Mouse (Mus musculus) limb, embryonic 10.5 days (tissue): ENCODE data around the gene Zfp712. TPM values are rescaled to one million over a fixed set of nuclear protein-coding genes. Genes with fewer than 3 reads are reported as not detected.

ENCODE experiments used
- DNase-seq: peaks from one replicate; pipeline ENCODE4 v3.0.0-alpha.2; 2017; ENCODE audit warnings: low spot score
- H3K27ac ChIP-seq: fragments of 300-500 bp; sonication (generic); 2 replicates; pipeline ENCODE4 v1.5.1; 2016; ENCODE audit warnings: mild to moderate bottlenecking
- H3K27me3 ChIP-seq: fragments of 300-500 bp; sonication (generic); 2 replicates; pipeline ENCODE4 v1.6.1; 2016; ENCODE audit warnings: low read depth, mild to moderate bottlenecking; ENCODE audit not compliant: poor library complexity, severe bottlenecking
- H3K36me3 ChIP-seq: fragments of 300-500 bp; sonication (generic); 2 replicates; pipeline ENCODE4 v1.6.1; 2016; ENCODE audit warnings: mild to moderate bottlenecking, moderate library complexity
- H3K4me1 ChIP-seq: fragments of 300-500 bp; sonication (generic); 2 replicates; pipeline ENCODE4 v1.6.1; 2016
- H3K4me3 ChIP-seq: fragments of 300-500 bp; sonication (generic); 2 replicates; pipeline ENCODE4 v1.5.1; 2016; ENCODE audit warnings: mild to moderate bottlenecking, moderate library complexity
- H3K9me3 ChIP-seq: fragments of 300-500 bp; sonication (generic); replicated peaks from 2 replicates; pipeline ENCODE4 v1.6.1; 2016; ENCODE audit warnings: mild to moderate bottlenecking
- WGBS: fragments of 180-500 bp; shearing (Covaris S2); methylation state at CpG from one replicate; pipeline ENCODE4 v1.1.7; 2016; 5-methylcytosine and 5-hydroxymethylcytosine counted together
- polyA plus RNA-seq: library from polyadenylated mRNA; unstranded; fragments of >200 nt; fragmentation: Nextera tagmentation; extraction: Ambion mirVana; gene quantifications from 2 replicates; pipeline ENCODE4 v1.2.1, GENCODE M21; 2016

The Zfp712 gene
- polyA plus RNA-seq = 2.4 and 4.3 TPM in 2 replicates

- Histone ChIP-seq H3K27me3 (no peaks in the 10 kb centered on the region), H3K4me1 (peaks cover 4% of the 10 kb centered on the region; the same call in 1 of the 2 replicates), H3K9me3 (no peaks in the 10 kb centered on the region), H3K4me3 (peak within 1 kb of the TSS; percentile 77), H3K27ac (peak within 1 kb of the TSS; percentile 88), H3K36me3 (no peaks in the 10 kb centered on the region)
- under 1% methylated on average over 27 of the region's 27 CpGs for WGBS
- DNase-seq = peak; percentile 86
These were observed at the start of gene Zfp712 for GRCm38 (mm10) chr13:67060786-67061358. TSS of gene Zfp712 (minus strand) at chr13:67061170.

- WGBS = 10% methylated on average over 9 of the region's 9 CpGs
- H3K36me3 ChIP-seq = peaks cover 14% of the 10 kb centered on the region
- H3K27ac ChIP-seq = peak overlapping the region; percentile 72
- DNase-seq = peak; percentile 60
- H3K4me1 ChIP-seq = peaks cover 7% of the 10 kb centered on the region
- no peaks in the 10 kb centered on the region for H3K27me3 ChIP-seq
- peaks cover 2% of the 10 kb centered on the region; the same call in 1 of the 2 replicates for H3K9me3 ChIP-seq
- peak overlapping the region; percentile 72 for H3K4me3 ChIP-seq
These were observed 47.8 kb upstream of the Zfp712 start for GRCm38 (mm10) chr13:67108821-67109206.

GRCm38 (mm10) chr13:67108194-67108820 lies 47.3 kb upstream of the Zfp712 start, which contains the start of gene Gm28557:
TSS of gene Gm28557 (minus strand) at chr13:67108604.
- peak within 1 kb of the TSS; percentile 89 for H3K27ac ChIP-seq
- peaks cover 2% of the 10 kb centered on the region; the same call in 1 of the 2 replicates for H3K9me3 ChIP-seq
- WGBS = under 1% methylated on average over 17 of the region's 17 CpGs
- DNase-seq = peak; percentile 80
- peaks cover 7% of the 10 kb centered on the region for H3K4me1 ChIP-seq
- peak within 1 kb of the TSS; percentile 72 for H3K4me3 ChIP-seq
- H3K36me3 ChIP-seq = peaks cover 14% of the 10 kb centered on the region
- no peaks in the 10 kb centered on the region for H3K27me3 ChIP-seq

GRCm38 (mm10) chr13:67107681-67108080 lies 46.7 kb upstream of the Zfp712 start:
- H3K27me3 ChIP-seq = no peaks in the 10 kb centered on the region
- H3K36me3 ChIP-seq = peaks cover 14% of the 10 kb centered on the region
- 70% methylated on average over 9 of the region's 9 CpGs for WGBS
- H3K4me3 ChIP-seq = peak overlapping the region; percentile 72
- H3K9me3 ChIP-seq = peaks cover 2% of the 10 kb centered on the region; the same call in 1 of the 2 replicates
- DNase-seq = no peak
- peak overlapping the region; percentile 89 for H3K27ac ChIP-seq
- H3K4me1 ChIP-seq = peaks cover 7% of the 10 kb centered on the region

GRCm38 (mm10) chr13:67097876-67098275 lies 36.9 kb upstream of the Zfp712 start, which contains the start of gene Zfp708:
TSS of gene Zfp708 (minus strand) at chr13:67097976.
- H3K27ac ChIP-seq = no peak within 1 kb of the TSS
- no peaks in the 10 kb centered on the region for H3K27me3 ChIP-seq
- H3K9me3 ChIP-seq = no peaks in the 10 kb centered on the region
- WGBS = 90% methylated on average over 10 of the region's 10 CpGs
- DNase-seq = no peak
- H3K4me3 ChIP-seq = no peak within 1 kb of the TSS
- peaks cover 16% of the 10 kb centered on the region for H3K36me3 ChIP-seq
- H3K4me1 ChIP-seq = no peaks in the 10 kb centered on the region

- Histone ChIP-seq H3K27me3 (no peaks in the 10 kb centered on the region), H3K9me3 (no peaks in the 10 kb centered on the region), H3K4me3 (no peak overlapping the region), H3K27ac (no peak overlapping the region), H3K36me3 (0 out of 2 replicates have a peak, but pooled peaks cover 5% of the 10 kb centered on the region), H3K4me1 (no peaks in the 10 kb centered on the region)
- 91% methylated on average over 1 of the region's 1 CpGs for WGBS
- DNase-seq = no peak
These were observed 29.2 kb upstream of the Zfp712 start for GRCm38 (mm10) chr13:67090154-67090553.

GRCm38 (mm10) chr13:67081946-67082345 lies 21.0 kb upstream of the Zfp712 start:
- H3K27ac ChIP-seq = 0 out of 2 replicates have a peak overlapping the region, but pooled peaks have one; percentile 90
- WGBS = 74% methylated on average over 1 of the region's 1 CpGs
- no peaks in the 10 kb centered on the region for H3K9me3 ChIP-seq
- peaks cover 3% of the 10 kb centered on the region for H3K4me1 ChIP-seq
- H3K27me3 ChIP-seq = no peaks in the 10 kb centered on the region
- H3K4me3 ChIP-seq = peak overlapping the region; percentile 63
- DNase-seq = no peak
- H3K36me3 ChIP-seq = peaks cover 18% of the 10 kb centered on the region

- Histone ChIP-seq H3K27ac (peak overlapping the region; percentile 90), H3K4me1 (peaks cover 3% of the 10 kb centered on the region), H3K27me3 (no peaks in the 10 kb centered on the region), H3K36me3 (peaks cover 22% of the 10 kb centered on the region), H3K4me3 (peak overlapping the region; percentile 63), H3K9me3 (no peaks in the 10 kb centered on the region)
- peak; percentile 87 for DNase-seq
- WGBS = under 1% methylated on average over 24 of the region's 24 CpGs
These were observed 20.3 kb upstream of the Zfp712 start for GRCm38 (mm10) chr13:67081142-67081713.

- H3K36me3 ChIP-seq = peaks cover 54% of the 10 kb centered on the region
- no peak overlapping the region for H3K27ac ChIP-seq
- H3K9me3 ChIP-seq = no peaks in the 10 kb centered on the region
- H3K27me3 ChIP-seq = no peaks in the 10 kb centered on the region
- no peak for DNase-seq
- H3K4me1 ChIP-seq = peaks cover 3% of the 10 kb centered on the region
- no peak overlapping the region for H3K4me3 ChIP-seq
- 92% methylated on average over 2 of the region's 2 CpGs for WGBS
These were observed 16.3 kb upstream of the Zfp712 start for GRCm38 (mm10) chr13:67077244-67077643.

- DNase-seq = no peak
- WGBS = 92% methylated on average over 2 of the region's 2 CpGs
- Histone ChIP-seq H3K27ac (no peak overlapping the region), H3K36me3 (peaks cover 84% of the 10 kb centered on the region), H3K27me3 (no peaks in the 10 kb centered on the region), H3K9me3 (peaks cover 9% of the 10 kb centered on the region; the same call in 1 of the 2 replicates), H3K4me3 (no peak overlapping the region), H3K4me1 (no peaks in the 10 kb centered on the region)
These were observed 11.8 kb upstream of the Zfp712 start for GRCm38 (mm10) chr13:67072786-67073185.

GRCm38 (mm10) chr13:67065386-67065785 lies 4.4 kb upstream of the Zfp712 start:
- Histone ChIP-seq H3K27me3 (no peaks in the 10 kb centered on the region), H3K27ac (no peak overlapping the region), H3K36me3 (peaks cover 28% of the 10 kb centered on the region), H3K9me3 (peaks cover 3% of the 10 kb centered on the region; the same call in 1 of the 2 replicates), H3K4me1 (peaks cover under 1% of the 10 kb centered on the region; the same call in 1 of the 2 replicates), H3K4me3 (no peak overlapping the region)
- WGBS = 83% methylated on average over 8 of the region's 8 CpGs
- no peak for DNase-seq

GRCm38 (mm10) chr13:67062427-67062826 lies 1.5 kb upstream of the Zfp712 start:
- peaks cover 4% of the 10 kb centered on the region; the same call in 1 of the 2 replicates for H3K4me1 ChIP-seq
- no peaks in the 10 kb centered on the region for H3K27me3 ChIP-seq
- WGBS = 56% methylated on average over 7 of the region's 7 CpGs
- H3K27ac ChIP-seq = no peak overlapping the region
- H3K36me3 ChIP-seq = no peaks in the 10 kb centered on the region; the same call in 1 of the 2 replicates
- H3K9me3 ChIP-seq = no peaks in the 10 kb centered on the region
- no peak overlapping the region for H3K4me3 ChIP-seq
- no peak for DNase-seq
